10 mouse cellular contexts compared by ENCODE assay signal in the genomic region with DNA sequence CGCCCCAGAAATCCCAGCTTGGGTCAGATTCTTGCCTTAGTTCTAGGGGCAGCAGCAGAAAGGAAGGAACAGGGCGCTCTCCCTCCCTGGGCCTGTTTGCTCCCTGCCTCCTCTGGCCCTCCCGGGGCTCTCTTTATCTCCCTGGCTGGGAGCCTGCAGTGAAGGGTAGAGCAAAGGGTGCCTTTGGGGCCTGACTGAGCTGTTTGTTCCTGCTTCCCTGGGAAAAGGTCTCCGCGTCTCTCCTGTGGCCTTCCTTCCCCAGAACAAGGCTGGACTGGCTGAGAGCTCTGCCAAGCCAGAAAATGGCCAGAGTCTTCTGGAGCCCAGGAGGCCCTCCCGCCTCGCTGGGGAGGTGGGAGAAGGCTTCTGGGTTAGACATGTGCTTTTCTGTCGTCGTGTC. TPM values are rescaled to one million over a fixed set of nuclear protein-coding genes. Genes with fewer than 3 reads are reported as not detected.
DNase-seq lines count a peak whose midpoint lies in the region; ATAC-seq and TF ChIP-seq lines count a peak whose summit lies in the region.
"Not testable (repeated sequence)": the region's sequence is repeated elsewhere in the genome, so short reads cannot be mapped to it uniquely, and the experiment has no call there.
"Had no signal": no experiment of that assay in that cellular context is flagged by ENCODE, and none has a peak within 500 bp of the region (broad histone marks: within the 10 kb centered on the region; RNA-seq: fewer than 3 reads in every experiment).

No protein-coding gene starts in this region.

- not testable (repeated sequence) for H3K4me2 ChIP-seq in heart, embryonic 11.5 days; stomach, postnatal 0 days (replicated peaks; ENCODE audit: low read depth)

- not testable (repeated sequence) for H3K4me3 ChIP-seq in heart, embryonic 11.5 days (ENCODE audit: low read depth, low read length); liver, adult 2 months (ENCODE audit: insufficient read depth, low read depth, low read length); macrophage (ENCODE audit: inconsistent target); stomach, postnatal 0 days (ENCODE audit: low read depth, low read length)

- H3K27ac ChIP-seq in heart, embryonic 11.5 days (ENCODE audit: low read depth, low read length); stomach, postnatal 0 days (replicated peaks): not testable (repeated sequence)
- peak overlapping the region; percentile 46 for H3K27ac ChIP-seq in liver, adult 2 months (replicated peaks; ENCODE audit: insufficient read depth, low read depth, low read length)
- 0 out of 2 replicates have a peak overlapping the region, but pooled peaks have one; percentile 38 for H3K27ac ChIP-seq in macrophage

- not testable (repeated sequence) for TF ChIP-seq EP300 in stomach, postnatal 0 days (optimal IDR thresholded peaks at IDR 0.05)

- not testable (repeated sequence) for ATAC-seq in heart, embryonic 11.5 days (replicated peaks; ENCODE audit: insufficient number of reproducible peaks, low FRiP score, low TSS enrichment)
- ATAC-seq in stomach, postnatal 0 days (ENCODE audit: low FRiP score, low TSS enrichment), result peak; percentile 43; the same call in 1 of the 2 replicates

- H3K36me3 ChIP-seq in heart, embryonic 11.5 days (ENCODE audit: control insufficient read depth, insufficient read depth, low read length), result peaks cover 18% of the 10 kb centered on the region; the same call in 1 of the 2 replicates
- H3K36me3 ChIP-seq in liver, adult 2 months (ENCODE audit: control insufficient read depth, insufficient read depth, low read length), result peaks cover 17% of the 10 kb centered on the region
- H3K36me3 ChIP-seq in macrophage (ENCODE audit: inconsistent target), result peaks cover 44% of the 10 kb centered on the region
- peaks cover 22% of the 10 kb centered on the region for H3K36me3 ChIP-seq in stomach, postnatal 0 days (ENCODE audit: control insufficient read depth, insufficient read depth, low read length)

- H3K9ac ChIP-seq in heart, embryonic 11.5 days (ENCODE audit: low read depth, low read length), result 0 out of 2 replicates have a peak overlapping the region, but pooled peaks have one; percentile 22
- H3K9ac ChIP-seq in liver, adult 2 months (ENCODE audit: low read depth, low read length); stomach, postnatal 0 days (ENCODE audit: low read length): not testable (repeated sequence)

- 53% methylated on average over 9 of the region's 9 CpGs for WGBS in heart, embryonic 11.5 days (ENCODE audit: insufficient replicate concordance)
- 46% methylated on average over 9 of the region's 9 CpGs for WGBS in liver, adult 2 months
- WGBS in macrophage (ENCODE audit: missing documents), result 89% methylated on average over 9 of the region's 9 CpGs
- WGBS in stomach, postnatal 0 days, result 68% methylated on average over 9 of the region's 9 CpGs

- not testable (repeated sequence) for H3K27me3 ChIP-seq in heart, embryonic 11.5 days (ENCODE audit: control insufficient read depth, insufficient read depth, low read length); liver, adult 2 months (ENCODE audit: control insufficient read depth, insufficient read depth, low read length); stomach, postnatal 0 days (ENCODE audit: control insufficient read depth, insufficient read depth, low read length)

- DNase-seq in adrenal gland, postnatal 10 days, result peak; percentile 71
- peak; percentile 13 for DNase-seq in cerebellum, adult 9-10 months
- peak; percentile 59 to 63 for DNase-seq in heart, postnatal 10 days
- peak; percentile 22 for DNase-seq in liver, adult 2 months (ENCODE audit: extremely low read depth, low read depth, low spot score)
- peak; percentile 55 for DNase-seq in stomach, postnatal 0 days (ENCODE audit: low spot score)

- TF ChIP-seq CTCF in liver, adult 2 months (IDR thresholded peaks at IDR 0.05; ENCODE audit: low read depth, low read length); stomach, postnatal 0 days (IDR thresholded peaks at IDR 0.05; ENCODE audit: low read depth): not testable (repeated sequence)

- not testable (repeated sequence) for TF ChIP-seq POLR2A in liver, adult 2 months (IDR thresholded peaks at IDR 0.05; ENCODE audit: extremely low read depth, insufficient read depth, low read length)

- H3K4me1 ChIP-seq in heart, embryonic 11.5 days (ENCODE audit: control insufficient read depth, insufficient read depth, low read length); stomach, postnatal 0 days (replicated peaks; ENCODE audit: control insufficient read depth, insufficient read depth): not testable (repeated sequence)
- H3K4me1 ChIP-seq in liver, adult 2 months (ENCODE audit: control insufficient read depth, insufficient read depth, low read length), result peaks cover 11% of the 10 kb centered on the region

- intact Hi-C loops in heart, postnatal 10 days (cut with DNase I), result not testable (repeated sequence)

- not testable (repeated sequence) for H3K79me2 ChIP-seq in liver, adult 2 months (ENCODE audit: control insufficient read depth, insufficient read depth, low read length)
- peaks cover 35% of the 10 kb centered on the region for H3K79me2 ChIP-seq in macrophage (ENCODE audit: inconsistent target)

- not testable (repeated sequence) for H3K9me3 ChIP-seq in heart, embryonic 11.5 days (replicated peaks; ENCODE audit: control insufficient read depth, low read length); stomach, postnatal 0 days (ENCODE audit: control insufficient read depth, low read length)

RNA-seq across cellular contexts. Expression of gene B230217C12Rik, which starts 3.5 kb away (rescaled TPM):
- 1 to 10 TPM; 2.0 to 3.1 TPM for total RNA-seq in adrenal gland, postnatal 10 days (2021)
- 8.2 and 8.3 TPM in 2 replicates for polyA plus RNA-seq in heart, embryonic 11.5 days (2014; fragmentation: Nextera tagmentation; extraction: Ambion mirVana)
- 1 to 10 TPM in 1 of 2 experiments, under 1 TPM in 1; 0.84 to 1.0 TPM for total RNA-seq in heart, postnatal 10 days (2021)
- 0.09 and 0.27 TPM in 2 replicates for total RNA-seq in liver, adult 2 months (2014; rRNA removed)
- 0.14 and 0.29 TPM in 2 replicates for polyA plus RNA-seq in liver, adult 2 months (2012; rRNA removed)
- total RNA-seq in macrophage (2018; cell fraction: chromatin; rRNA removed), result 1 to 10 TPM in 5 of 26 experiments, under 1 TPM in 9, not detected in 12; 0.37 to 2.5 (median 0.74) TPM
- 1 to 10 TPM in 7 of 26 experiments, under 1 TPM in 19; 0.44 to 1.3 (median 0.86) TPM for total RNA-seq in macrophage (2018; cell fraction: cytosol; rRNA removed)
- 1 to 10 TPM in 6 of 26 experiments, under 1 TPM in 13, not detected in 7; 0.23 to 3.6 (median 0.78) TPM for total RNA-seq in macrophage (2018; cell fraction: nucleus; rRNA removed)
- 0.68 to 1.1 TPM (median 0.72 TPM) in 3 replicates for polyA plus RNA-seq in macrophage (2018)
- 1.1 and 1.9 TPM in 2 replicates for polyA plus RNA-seq in stomach, postnatal 0 days (2015; fragmentation: Nextera tagmentation; extraction: Ambion mirVana)
- total RNA-seq: MEL had no signal
- polyA plus RNA-seq: erythroblast, embryonic 14.5 days had no signal

RNA-seq across cellular contexts. Expression of gene Lasp1, which starts 38.3 kb away (rescaled TPM):
- 100 to 1,000 TPM; 107 to 122 TPM for total RNA-seq in adrenal gland, postnatal 10 days (2021)
- polyA plus RNA-seq in heart, embryonic 11.5 days (2014; fragmentation: Nextera tagmentation; extraction: Ambion mirVana), result 30.0 and 37.5 TPM in 2 replicates
- 10 to 100 TPM; 74.9 to 76.4 TPM for total RNA-seq in heart, postnatal 10 days (2021)
- total RNA-seq in liver, adult 2 months (2014; rRNA removed), result 23.3 and 33.3 TPM in 2 replicates
- 80.5 and 85.4 TPM in 2 replicates for polyA plus RNA-seq in liver, adult 2 months (2012; rRNA removed)
- 100 to 1,000 TPM in 24 of 26 experiments, 10 to 100 TPM in 2; 72.2 to 414 (median 208) TPM for total RNA-seq in macrophage (2018; cell fraction: chromatin; rRNA removed)
- total RNA-seq in macrophage (2018; cell fraction: cytosol; rRNA removed), result 100 to 1,000 TPM; 171 to 234 (median 210) TPM
- 100 to 1,000 TPM in 25 of 26 experiments, 10 to 100 TPM in 1; 82.4 to 238 (median 191) TPM for total RNA-seq in macrophage (2018; cell fraction: nucleus; rRNA removed)
- 151 to 499 TPM (median 254 TPM) in 3 replicates for polyA plus RNA-seq in macrophage (2018)
- 84.0 and 90.1 TPM in 2 replicates for polyA plus RNA-seq in stomach, postnatal 0 days (2015; fragmentation: Nextera tagmentation; extraction: Ambion mirVana)

RNA-seq across cellular contexts. Expression of gene Fbxo47, which starts 46.9 kb away (rescaled TPM):
- 1 to 10 TPM in 1 of 2 experiments, under 1 TPM in 1; 0.69 to 1.3 TPM for total RNA-seq in adrenal gland, postnatal 10 days (2021)
- 0.66 and 1.3 TPM in 2 replicates for polyA plus RNA-seq in heart, embryonic 11.5 days (2014; fragmentation: Nextera tagmentation; extraction: Ambion mirVana)
- total RNA-seq in heart, postnatal 10 days (2021), result under 1 TPM; 0.55 to 0.69 TPM
- total RNA-seq in liver, adult 2 months (2014; rRNA removed), result 1.4 and 1.9 TPM in 2 replicates
- polyA plus RNA-seq in liver, adult 2 months (2012; rRNA removed), result 0.17 and 0.27 TPM in 2 replicates
- 1 to 10 TPM in 1 of 26 experiments, under 1 TPM in 9, not detected in 16; 0.33 to 1.4 (median 0.46) TPM for total RNA-seq in macrophage (2018; cell fraction: chromatin; rRNA removed)
- under 1 TPM; 0.38 to 0.92 (median 0.59) TPM for total RNA-seq in macrophage (2018; cell fraction: cytosol; rRNA removed)
- total RNA-seq in macrophage (2018; cell fraction: nucleus; rRNA removed), result 1 to 10 TPM in 2 of 26 experiments, under 1 TPM in 14, not detected in 10; 0.18 to 1.9 (median 0.54) TPM
- polyA plus RNA-seq in macrophage (2018), result 0.14 to 0.69 TPM (median 0.51 TPM) in 3 replicates
- polyA plus RNA-seq in stomach, postnatal 0 days (2015; fragmentation: Nextera tagmentation; extraction: Ambion mirVana), result 0.29 and 0.34 TPM in 2 replicates
- total RNA-seq: gastrocnemius, postnatal 36 days had no signal
- polyA plus RNA-seq: erythroblast, embryonic 14.5 days had no signal

RNA-seq across cellular contexts. Expression of gene Rpl23, which starts 54.8 kb away (rescaled TPM):
- 100 to 1,000 TPM; 958 to 975 TPM for total RNA-seq in adrenal gland, postnatal 10 days (2021)
- 461 and 517 TPM in 2 replicates for polyA plus RNA-seq in heart, embryonic 11.5 days (2014; fragmentation: Nextera tagmentation; extraction: Ambion mirVana)
- total RNA-seq in heart, postnatal 10 days (2021), result 100 to 1,000 TPM; 677 to 703 TPM
- 240 and 283 TPM in 2 replicates for total RNA-seq in liver, adult 2 months (2014; rRNA removed)
- polyA plus RNA-seq in liver, adult 2 months (2012; rRNA removed), result 68.5 and 71.4 TPM in 2 replicates
- 100 to 1,000 TPM; 108 to 477 (median 140) TPM for total RNA-seq in macrophage (2018; cell fraction: chromatin; rRNA removed)
- total RNA-seq in macrophage (2018; cell fraction: cytosol; rRNA removed), result 1,000 to 10,000 TPM in 6 of 26 experiments, 100 to 1,000 TPM in 20; 449 to 1,138 (median 724) TPM
- total RNA-seq in macrophage (2018; cell fraction: nucleus; rRNA removed), result 100 to 1,000 TPM; 131 to 371 (median 177) TPM
- 992 to 1,238 TPM (median 1,231 TPM) in 3 replicates for polyA plus RNA-seq in macrophage (2018)
- 585 and 586 TPM in 2 replicates for polyA plus RNA-seq in stomach, postnatal 0 days (2015; fragmentation: Nextera tagmentation; extraction: Ambion mirVana)

Comparison
In these comparisons a context has a peak if more than half of its experiments do, and no peak if none do; other contexts are left out.
1. DNase-seq: peak in every context shown above with its lines; median percentile 71 in adrenal gland, postnatal 10 days; 61 in heart, postnatal 10 days; 55 in stomach, postnatal 0 days; 22 in liver, adult 2 months; 13 in cerebellum, adult 9-10 months.